Mouse (Mus musculus) splenic B cell, adult 2 months (primary cell): ENCODE measurements around the gene Cmc2.

Experiments used
- DNase-seq: peaks from one replicate; pipeline ENCODE4 v3.0.0-alpha.2; 2011; ENCODE audit warnings: low read depth, low spot score
- H3K27me3 ChIP-seq: 2 replicates; pipeline ENCODE4 v1.6.1; 2012; ENCODE audit warnings: mild to moderate bottlenecking, low read length, moderate library complexity, mixed read lengths; ENCODE audit not compliant: control insufficient read depth, poor library complexity, insufficient read depth, severe bottlenecking
- H3K36me3 ChIP-seq: 2 replicates; pipeline ENCODE4 v1.6.1; 2012; ENCODE audit warnings: mild to moderate bottlenecking, low read length, moderate library complexity, mixed read lengths; ENCODE audit not compliant: control insufficient read depth, poor library complexity, insufficient read depth, severe bottlenecking

Gene Cmc2

GRCm38 (mm10) chr8:116842678-116843077 is 78.6 kb downstream of the Cmc2 start:
- H3K27me3 ChIP-seq, result no peaks in the 10 kb centered on the region; the same call in 1 of the 2 replicates
- DNase-seq, result no peak
- H3K36me3 ChIP-seq, result no peaks in the 10 kb centered on the region
